Comparison of ENCODE assay signal across 9 mouse cellular contexts in the genomic region with DNA sequence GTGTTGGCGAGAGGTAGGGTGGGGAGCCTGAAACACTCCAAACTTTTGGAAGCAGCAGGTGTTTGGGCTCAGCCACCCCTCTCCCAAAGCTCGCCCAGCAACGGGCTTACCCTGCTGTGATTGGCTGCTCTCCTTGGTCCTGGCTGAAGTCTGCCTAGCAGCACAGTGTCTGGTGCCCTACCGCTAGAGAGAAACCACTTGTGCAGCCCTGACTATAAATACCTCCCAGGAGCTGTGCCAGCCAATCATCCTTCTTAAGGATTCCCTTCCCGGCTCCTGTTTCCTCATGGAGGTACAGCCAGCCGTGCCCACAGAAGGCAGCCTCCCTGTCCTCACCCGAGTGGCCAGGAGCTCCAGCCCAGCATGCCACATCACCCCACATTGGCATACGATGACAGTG. TPM values are rescaled to one million over a fixed set of nuclear protein-coding genes. Genes with fewer than 3 reads are reported as not detected.
DNase-seq lines count a peak whose midpoint lies in the region; ATAC-seq and TF ChIP-seq lines count a peak whose summit lies in the region.
"Had no signal": no experiment of that assay in that cellular context is flagged by ENCODE, and none has a peak within 500 bp of the region (broad histone marks: within the 10 kb centered on the region; RNA-seq: fewer than 3 reads in every experiment).

No protein-coding gene starts in this region.

- H3K4me2 ChIP-seq in stomach, embryonic 14.5 days (replicated peaks; ENCODE audit: low read depth, low read length) = no peak overlapping the region
- no peak overlapping the region for H3K4me2 ChIP-seq in forebrain, embryonic 14.5 days (ENCODE audit: low read length)

- H3K9ac ChIP-seq in stomach, embryonic 14.5 days (replicated peaks; ENCODE audit: low read depth, low read length) = no peak overlapping the region
- H3K9ac ChIP-seq in forebrain, embryonic 14.5 days (ENCODE audit: low read length) = no peak overlapping the region

- TF ChIP-seq CTCF in thymus, adult 2 months (IDR thresholded peaks at IDR 0.05; ENCODE audit: borderline replicate concordance, control insufficient read depth, extremely low read depth, insufficient read depth, low read length, poor library complexity) = no peak

- TF ChIP-seq POLR2A in thymus, adult 2 months (IDR thresholded peaks at IDR 0.05; ENCODE audit: control insufficient read depth, extremely low read depth, insufficient read depth, low read length, poor library complexity) = no peak

- H3K27ac ChIP-seq in stomach, embryonic 14.5 days (ENCODE audit: low read length) = no peak overlapping the region
- H3K27ac ChIP-seq in thymus, adult 2 months (ENCODE audit: control insufficient read depth, insufficient read depth, low read length) = no peak overlapping the region
- H3K27ac ChIP-seq in forebrain, embryonic 14.5 days (ENCODE audit: low read depth, low read length) = no peak overlapping the region

- peaks cover 5% of the 10 kb centered on the region for H3K27me3 ChIP-seq in stomach, embryonic 14.5 days (ENCODE audit: control insufficient read depth, insufficient read depth, low read length)
- H3K27me3 ChIP-seq in thymus, adult 2 months (ENCODE audit: control insufficient read depth, insufficient read depth, low read length) = no peaks in the 10 kb centered on the region
- peaks cover under 1% of the 10 kb centered on the region for H3K27me3 ChIP-seq in forebrain, embryonic 14.5 days (replicated peaks; ENCODE audit: control insufficient read depth, insufficient read depth, low read length)

- H3K36me3 ChIP-seq in stomach, embryonic 14.5 days (ENCODE audit: control insufficient read depth, insufficient read depth, low read length) = no peaks in the 10 kb centered on the region
- H3K36me3 ChIP-seq in thymus, adult 2 months (ENCODE audit: control insufficient read depth, insufficient read depth, low read length) = no peaks in the 10 kb centered on the region
- H3K36me3 ChIP-seq in forebrain, embryonic 14.5 days (ENCODE audit: control insufficient read depth, insufficient read depth, low read length) = no peaks in the 10 kb centered on the region

- no peak overlapping the region for H3K4me3 ChIP-seq in stomach, embryonic 14.5 days (ENCODE audit: low read depth, low read length)
- H3K4me3 ChIP-seq in thymus, adult 2 months (ENCODE audit: control insufficient read depth, insufficient read depth, low read length) = no peak overlapping the region
- H3K4me3 ChIP-seq in forebrain, embryonic 14.5 days (ENCODE audit: low read depth, low read length) = no peak overlapping the region

- H3K4me1 ChIP-seq in stomach, embryonic 14.5 days (ENCODE audit: control insufficient read depth, insufficient read depth, low read length) = 0 out of 2 replicates have a peak, but pooled peaks cover under 1% of the 10 kb centered on the region
- H3K4me1 ChIP-seq in thymus, adult 2 months (replicated peaks; ENCODE audit: control insufficient read depth, insufficient read depth, low read length) = no peaks in the 10 kb centered on the region
- no peaks in the 10 kb centered on the region for H3K4me1 ChIP-seq in forebrain, embryonic 14.5 days (ENCODE audit: control insufficient read depth, insufficient read depth, low read length)

- 31% methylated on average over 8 of the region's 8 CpGs for WGBS in stomach, embryonic 14.5 days
- 58% methylated on average over 8 of the region's 8 CpGs for WGBS in thymus, adult 2 months
- WGBS in forebrain, embryonic 14.5 days = 49% methylated on average over 8 of the region's 8 CpGs

- ATAC-seq in stomach, embryonic 14.5 days (ENCODE audit: insufficient number of reproducible peaks, insufficient read depth, low FRiP score, low read depth) = peak; percentile 67; the same call in 1 of the 2 replicates
- ATAC-seq in forebrain, embryonic 14.5 days = no peak

- H3K9me3 ChIP-seq in stomach, embryonic 14.5 days (ENCODE audit: control insufficient read depth, low read depth, low read length) = no peaks in the 10 kb centered on the region
- H3K9me3 ChIP-seq in forebrain, embryonic 14.5 days (replicated peaks; ENCODE audit: control insufficient read depth, low read length) = no peaks in the 10 kb centered on the region

- DNase-seq in cerebellum, adult 11 months = peak; percentile 17
- DNase-seq in cerebellum, adult 11-12 months = no peak
- peak; percentile 15 for DNase-seq in lung, postnatal 10 days
- DNase-seq in lung, postnatal 36 days = no peak
- peak; percentile 84 to 86 for DNase-seq in heart, adult 9 months (ENCODE audit: low spot score in 2 of 2)
- DNase-seq in thymus, adult 2 months = no peak
- DNase-seq in forebrain, embryonic 14.5 days (ENCODE audit: low spot score) = no peak

RNA-seq across cellular contexts. Expression of a gene that starts 5.9 kb away (rescaled TPM):
- polyA plus RNA-seq in stomach, embryonic 14.5 days (2014; fragmentation: Nextera tagmentation; extraction: Ambion mirVana) = 0.06 and 0.66 TPM in 2 replicates
- polyA plus RNA-seq in thymus, adult 2 months (2012; rRNA removed) = 0.65 and 0.89 TPM in 2 replicates
- 0.30 and 0.31 TPM in 2 replicates for polyA plus RNA-seq in forebrain, embryonic 14.5 days (2014; fragmentation: Nextera tagmentation; extraction: Ambion mirVana)
- polyA plus RNA-seq: C2C12 had no signal

Comparison
In these comparisons a context has a peak if more than half of its experiments do, and no peak if none do; other contexts are left out.
1. DNase-seq: peak in cerebellum, adult 11 months (single experiment), lung, postnatal 10 days (single experiment) and heart, adult 9 months (2 of 2); none in cerebellum, adult 11-12 months (single experiment), lung, postnatal 36 days (single experiment), thymus, adult 2 months (single experiment) and forebrain, embryonic 14.5 days (single experiment).